Mouse (Mus musculus) intestine, embryonic 15.5 days (tissue): ENCODE measurements around the gene Gm28539. TPM values are rescaled to one million over a fixed set of nuclear protein-coding genes. Genes with fewer than 3 reads are reported as not detected.
"Not testable (repeated sequence)": the region's sequence is repeated elsewhere in the genome, so short reads cannot be mapped to it uniquely, and the experiment has no call there.

Experiments used
- ATAC-seq: fragments of 200-750 bp; cut with Nextera tagmentation; 2 replicates; pipeline ENCODE4 v1.8.0; 2017; ENCODE audit warnings: moderate TSS enrichment, moderate library complexity
- H3K27ac ChIP-seq: fragments of 300-500 bp; sonication (generic); 2 replicates; pipeline ENCODE4 v1.5.1; 2015; ENCODE audit warnings: mild to moderate bottlenecking, inconsistent platforms
- H3K27me3 ChIP-seq: fragments of 300-500 bp; sonication (generic); replicated peaks from 2 replicates; pipeline ENCODE4 v1.6.1; 2015; ENCODE audit warnings: inconsistent platforms
- H3K36me3 ChIP-seq: fragments of 300-500 bp; sonication (generic); 2 replicates; pipeline ENCODE4 v1.6.1; 2015; ENCODE audit warnings: inconsistent platforms
- H3K4me1 ChIP-seq: fragments of 300-500 bp; sonication (generic); replicated peaks from 2 replicates; pipeline ENCODE4 v1.6.1; 2015; ENCODE audit warnings: inconsistent platforms
- H3K4me2 ChIP-seq: fragments of 300-500 bp; sonication (generic); replicated peaks from 2 replicates; pipeline ENCODE4 v1.6.1; 2015; ENCODE audit warnings: mild to moderate bottlenecking, inconsistent platforms
- H3K4me3 ChIP-seq: fragments of 300-500 bp; sonication (generic); replicated peaks from 2 replicates; pipeline ENCODE4 v1.5.1; 2015; ENCODE audit warnings: inconsistent platforms
- H3K9ac ChIP-seq: fragments of 300-500 bp; sonication (generic); 2 replicates; pipeline ENCODE4 v1.6.1; 2015; ENCODE audit warnings: inconsistent platforms
- H3K9me3 ChIP-seq: fragments of 300-500 bp; sonication (generic); 2 replicates; pipeline ENCODE4 v1.6.1; 2016; ENCODE audit warnings: inconsistent platforms
- WGBS: fragments of 180-500 bp; shearing (Covaris S2); methylation state at CpG from one replicate; pipeline ENCODE4 v1.1.7; 2015; 5-methylcytosine and 5-hydroxymethylcytosine counted together
- polyA plus RNA-seq: library from polyadenylated mRNA; unstranded; fragments of >200 nt; fragmentation: Nextera tagmentation; extraction: Ambion mirVana; gene quantifications from 2 replicates; pipeline ENCODE4 v1.2.1, GENCODE M21; 2015

The Gm28539 gene
- polyA plus RNA-seq, 1 experiment from 2014 or later, result not detected

DNA sequence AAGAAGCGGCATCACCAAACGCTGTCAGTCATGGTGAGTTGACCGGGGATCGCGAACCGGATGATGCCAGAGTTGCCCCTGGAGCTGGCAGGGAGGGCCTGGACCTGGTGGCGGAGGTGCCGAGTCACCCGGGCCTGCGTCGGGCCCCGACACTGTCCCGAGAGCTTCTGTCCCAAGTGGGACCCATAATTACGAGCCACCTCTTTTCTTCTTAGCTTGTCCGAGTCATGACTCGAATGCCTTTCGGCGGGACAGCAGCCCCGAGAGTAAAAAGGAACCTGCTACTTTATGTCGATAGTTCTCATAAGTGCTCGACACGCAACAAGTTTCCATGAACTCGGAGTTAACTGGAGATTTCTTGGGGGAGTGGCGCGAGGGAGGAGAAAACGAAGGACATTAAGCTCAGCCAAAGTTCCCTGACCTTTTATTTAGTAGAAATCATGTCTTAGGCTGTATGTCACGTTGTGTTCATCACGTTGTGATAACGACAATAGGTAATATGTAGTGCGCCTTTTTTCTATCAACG lies 23.9 kb upstream of the Gm28539 start:
- Histone ChIP-seq H3K9me3 (no peaks in the 10 kb centered on the region), H3K36me3 (peaks cover 28% of the 10 kb centered on the region), H3K9ac (peak overlapping the region; percentile 76), H3K27ac (peak overlapping the region; percentile 56; the same call in 1 of the 2 replicates), H3K4me3 (peak overlapping the region; percentile 61), H3K4me2 (peak overlapping the region; percentile 58), H3K4me1 (peaks cover 13% of the 10 kb centered on the region; the same call in 1 of the 2 replicates), H3K27me3 (no peaks in the 10 kb centered on the region)
- WGBS, result 2% methylated on average over 31 of the region's 31 CpGs
- peak; percentile 43 for ATAC-seq

DNA sequence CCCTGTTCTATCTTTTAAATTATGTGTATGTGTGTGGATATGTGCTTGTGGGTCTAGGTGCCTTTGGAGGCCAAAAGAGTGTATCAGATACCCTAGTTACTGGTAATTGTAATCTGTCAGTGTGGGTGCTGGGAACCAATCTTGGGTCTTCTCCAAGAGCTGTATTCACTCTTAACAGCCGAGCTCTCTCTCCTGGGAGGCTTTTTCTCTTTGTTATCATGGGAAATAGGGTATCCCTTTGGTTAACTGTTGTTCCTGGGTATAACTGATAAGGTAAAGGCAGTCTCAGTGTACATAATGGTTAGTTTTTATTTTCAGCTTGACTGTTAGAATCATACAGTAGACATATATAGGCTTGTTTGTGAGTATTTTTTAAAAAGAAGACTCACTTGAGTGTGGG lies 14.0 kb upstream of the Gm28539 start:
- WGBS, result 93% methylated on average over 1 of the region's 1 CpGs
- ATAC-seq, result no peak

DNA sequence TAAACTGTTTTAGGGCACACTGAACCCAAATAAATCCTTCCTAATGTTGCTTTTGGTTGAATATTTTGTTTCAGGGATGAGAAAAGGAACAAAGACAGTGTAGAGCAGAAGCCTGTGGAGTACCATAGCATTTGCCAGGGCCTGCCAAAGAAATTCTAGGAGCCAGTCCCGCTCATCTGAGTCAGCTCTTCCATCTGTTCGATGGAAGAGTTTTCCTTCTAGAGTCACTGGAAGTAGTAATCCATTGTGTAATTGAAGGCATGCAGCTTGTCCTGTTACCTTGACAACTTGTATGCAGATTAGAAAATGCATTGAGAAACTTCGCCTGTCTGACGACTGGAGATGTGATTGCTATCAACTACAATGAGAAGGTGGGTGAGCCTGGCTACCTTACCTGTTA lies 13.5 kb upstream of the Gm28539 start:
- ATAC-seq, result no peak
- no peaks in the 10 kb centered on the region for H3K9me3 ChIP-seq
- H3K9ac ChIP-seq, result no peak overlapping the region
- H3K4me1 ChIP-seq, result no peaks in the 10 kb centered on the region
- WGBS, result 81% methylated on average over 4 of the region's 4 CpGs
- no peaks in the 10 kb centered on the region for H3K27me3 ChIP-seq
- H3K4me2 ChIP-seq, result no peak overlapping the region
- H3K36me3 ChIP-seq, result peaks cover 63% of the 10 kb centered on the region
- H3K4me3 ChIP-seq, result no peak overlapping the region
- H3K27ac ChIP-seq, result no peak overlapping the region

More for the DNA sequence above, 14.0 kb upstream of the Gm28539 start:
- Histone ChIP-seq H3K27me3 (no peaks in the 10 kb centered on the region), H3K9me3 (no peaks in the 10 kb centered on the region), H3K9ac (no peak overlapping the region), H3K27ac (no peak overlapping the region), H3K36me3 (peaks cover 60% of the 10 kb centered on the region), H3K4me1 (no peaks in the 10 kb centered on the region), H3K4me2 (no peak overlapping the region), H3K4me3 (no peak overlapping the region)

DNA sequence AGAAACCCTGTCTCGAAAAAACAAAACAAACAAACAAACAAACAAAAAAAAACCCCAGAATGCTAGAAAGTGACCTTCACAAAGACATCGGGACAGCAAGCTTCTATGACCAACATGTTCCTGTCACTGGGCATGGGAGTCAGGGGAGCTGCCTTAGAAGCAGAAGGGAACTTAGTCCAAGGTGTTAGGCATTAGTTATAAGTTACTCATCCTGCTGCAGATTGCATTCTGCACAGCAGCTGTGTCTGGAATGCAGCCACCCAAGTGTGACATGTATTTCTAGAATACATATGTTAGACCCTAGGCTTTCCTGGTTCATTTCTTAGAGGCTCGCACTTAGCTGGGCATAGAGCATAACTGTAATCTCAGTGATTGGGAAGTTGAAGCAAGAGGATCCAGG lies 7.8 kb upstream of the Gm28539 start:
- no peaks in the 10 kb centered on the region for H3K9me3 ChIP-seq
- H3K27ac ChIP-seq, result no peak overlapping the region
- no peaks in the 10 kb centered on the region for H3K4me1 ChIP-seq
- WGBS, result 92% methylated on average over 3 of the region's 3 CpGs
- H3K4me3 ChIP-seq, result no peak overlapping the region
- no peak for ATAC-seq
- peaks cover 46% of the 10 kb centered on the region for H3K36me3 ChIP-seq
- no peak overlapping the region for H3K4me2 ChIP-seq
- no peaks in the 10 kb centered on the region for H3K27me3 ChIP-seq
- no peak overlapping the region for H3K9ac ChIP-seq

DNA sequence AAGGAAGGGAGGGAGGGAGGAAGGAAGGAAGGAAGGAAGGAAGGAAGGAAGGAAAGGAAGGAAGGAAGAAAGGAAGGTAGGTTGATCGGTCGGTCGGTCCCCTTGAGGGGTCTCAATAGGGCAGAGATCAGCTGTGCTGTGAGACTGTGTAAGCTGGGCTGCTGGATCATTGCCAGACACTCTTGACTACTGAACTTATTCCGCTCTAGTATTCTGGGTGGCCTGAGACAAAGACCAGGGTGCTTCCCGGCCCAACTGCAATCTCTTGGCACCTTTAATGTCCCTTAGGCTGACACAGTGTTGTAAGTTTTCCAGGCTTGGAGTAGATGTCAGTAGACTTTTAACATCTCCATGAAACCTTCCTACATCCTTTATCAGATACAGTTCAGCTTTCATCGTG lies 7.3 kb upstream of the Gm28539 start:
- no peak for ATAC-seq
- H3K36me3 ChIP-seq, result peaks cover 49% of the 10 kb centered on the region
- H3K4me3 ChIP-seq, result no peak overlapping the region
- no peaks in the 10 kb centered on the region for H3K9me3 ChIP-seq
- H3K9ac ChIP-seq, result no peak overlapping the region
- no peaks in the 10 kb centered on the region for H3K4me1 ChIP-seq
- no peaks in the 10 kb centered on the region for H3K27me3 ChIP-seq
- WGBS, result 89% methylated on average over 6 of the region's 6 CpGs
- no peak overlapping the region for H3K4me2 ChIP-seq
- no peak overlapping the region for H3K27ac ChIP-seq

DNA sequence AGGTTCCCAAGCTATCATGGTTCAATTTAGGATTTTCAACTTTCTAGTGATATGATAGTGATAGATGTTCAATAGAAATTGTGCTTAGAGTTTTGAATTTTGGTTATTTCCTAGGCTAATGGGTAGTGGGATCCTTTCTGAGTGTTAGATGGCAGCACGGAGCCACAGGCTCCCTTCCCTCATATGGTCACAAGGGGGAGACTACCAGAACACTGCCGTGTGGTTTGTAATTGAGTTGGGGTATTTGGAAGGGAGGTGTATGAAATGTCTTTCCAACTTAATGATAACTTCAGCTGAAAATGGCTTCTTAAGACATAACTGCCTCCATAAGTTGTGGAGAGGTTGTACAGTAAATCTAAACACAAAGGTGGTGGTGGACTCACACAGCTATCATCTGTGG lies 2.9 kb upstream of the Gm28539 start:
- no peak overlapping the region for H3K4me2 ChIP-seq
- ATAC-seq, result no peak

DNA sequence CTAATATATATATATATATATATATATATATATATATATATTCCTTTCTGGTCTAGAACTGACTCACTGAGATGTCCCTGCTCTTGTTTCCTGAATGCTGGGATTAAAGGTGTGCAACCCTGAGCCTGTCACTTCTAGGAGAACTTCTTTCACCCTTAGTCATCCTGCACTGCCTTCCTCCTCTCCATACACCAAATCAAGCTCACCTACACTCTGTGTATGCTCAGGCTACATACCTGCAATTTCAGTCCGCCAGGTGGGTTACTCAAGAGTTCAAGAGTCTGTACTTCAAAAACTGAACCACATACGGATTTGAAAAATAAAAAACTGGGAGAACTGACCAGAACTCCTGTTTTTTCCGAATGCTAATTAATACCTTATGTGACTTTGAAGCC lies 314 bp upstream of the Gm28539 start:
- H3K9ac ChIP-seq, result no peak overlapping the region
- 25% methylated on average over 3 of the region's 3 CpGs for WGBS
- peaks cover 9% of the 10 kb centered on the region for H3K36me3 ChIP-seq

More for the DNA sequence above, 2.9 kb upstream of the Gm28539 start:
- WGBS, result 67% methylated on average over 2 of the region's 2 CpGs
- H3K36me3 ChIP-seq, result peaks cover 18% of the 10 kb centered on the region
- H3K27ac ChIP-seq, result no peak overlapping the region
- H3K9me3 ChIP-seq, result no peaks in the 10 kb centered on the region
- H3K27me3 ChIP-seq, result no peaks in the 10 kb centered on the region
- no peak overlapping the region for H3K4me3 ChIP-seq
- H3K9ac ChIP-seq, result no peak overlapping the region
- H3K4me1 ChIP-seq, result no peaks in the 10 kb centered on the region

DNA sequence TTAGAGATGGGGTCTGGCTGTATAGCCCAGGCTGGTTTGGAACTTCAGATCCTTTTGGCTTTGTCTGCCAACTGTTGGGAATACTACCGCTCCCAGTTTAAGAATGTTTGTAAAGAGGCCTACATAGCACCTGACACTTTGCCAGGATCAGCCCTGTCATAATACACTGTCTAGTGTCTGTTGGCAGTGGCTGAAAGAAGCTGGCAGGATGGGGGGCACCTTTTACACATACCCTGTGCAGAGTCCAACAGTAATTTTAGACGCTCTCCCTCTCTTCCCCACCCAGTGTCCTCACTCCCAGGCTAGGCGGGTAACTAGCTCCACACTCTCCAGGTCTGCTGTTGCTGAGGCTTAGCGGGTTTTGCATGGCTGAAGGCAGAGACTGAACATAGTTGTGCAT lies 2.0 kb downstream of the Gm28539 start:
- ATAC-seq, result no peak
- H3K27me3 ChIP-seq, result no peaks in the 10 kb centered on the region
- H3K4me3 ChIP-seq, result no peak overlapping the region
- no peak overlapping the region for H3K4me2 ChIP-seq
- no peaks in the 10 kb centered on the region for H3K9me3 ChIP-seq
- WGBS, result 92% methylated on average over 4 of the region's 4 CpGs
- peaks cover 4% of the 10 kb centered on the region; the same call in 1 of the 2 replicates for H3K36me3 ChIP-seq
- H3K9ac ChIP-seq, result no peak overlapping the region
- H3K4me1 ChIP-seq, result no peaks in the 10 kb centered on the region
- no peak overlapping the region for H3K27ac ChIP-seq

More for the DNA sequence above, 314 bp upstream of the Gm28539 start:
- no peaks in the 10 kb centered on the region for H3K9me3 ChIP-seq
- peak overlapping the region; percentile 92 for H3K4me3 ChIP-seq
- peak overlapping the region; percentile 75 for H3K4me2 ChIP-seq
- no peaks in the 10 kb centered on the region for H3K4me1 ChIP-seq
- H3K27ac ChIP-seq, result peak overlapping the region; percentile 79; the same call in 1 of the 2 replicates
- no peaks in the 10 kb centered on the region for H3K27me3 ChIP-seq
- ATAC-seq, result peak; percentile 63

DNA sequence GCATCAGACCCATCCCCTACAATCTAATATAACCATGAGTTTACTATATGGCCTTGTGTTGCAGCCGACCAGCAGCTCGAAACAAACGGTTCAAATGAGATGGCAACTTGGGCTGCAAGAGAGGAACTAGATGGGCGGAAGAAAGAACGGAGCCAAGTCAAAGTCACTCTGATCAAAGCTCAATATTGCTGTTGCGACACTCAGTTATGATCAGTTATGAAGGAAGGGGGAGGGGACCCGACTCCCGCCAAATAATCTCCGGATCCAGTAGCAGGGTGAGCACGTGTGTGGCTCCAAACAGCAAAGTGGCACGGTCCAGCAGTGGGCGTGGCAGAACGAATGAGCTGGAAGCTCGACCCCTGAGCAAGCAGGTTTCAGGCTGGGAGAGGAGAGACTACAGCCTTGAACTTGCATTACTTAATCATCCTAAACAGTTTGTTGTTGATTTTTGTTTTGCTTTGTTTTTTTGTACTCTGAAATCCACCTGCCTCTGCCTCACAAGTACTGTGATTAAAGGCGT lies 10.0 kb downstream of the Gm28539 start:
- no peak overlapping the region for H3K27ac ChIP-seq
- H3K4me1 ChIP-seq, result no peaks in the 10 kb centered on the region
- ATAC-seq, result no peak
- H3K4me3 ChIP-seq, result no peak overlapping the region
- no peaks in the 10 kb centered on the region for H3K27me3 ChIP-seq
- no peak overlapping the region for H3K9ac ChIP-seq
- 87% methylated on average over 15 of the region's 15 CpGs for WGBS
- no peaks in the 10 kb centered on the region for H3K9me3 ChIP-seq
- H3K4me2 ChIP-seq, result no peak overlapping the region
- H3K36me3 ChIP-seq, result no peaks in the 10 kb centered on the region

DNA sequence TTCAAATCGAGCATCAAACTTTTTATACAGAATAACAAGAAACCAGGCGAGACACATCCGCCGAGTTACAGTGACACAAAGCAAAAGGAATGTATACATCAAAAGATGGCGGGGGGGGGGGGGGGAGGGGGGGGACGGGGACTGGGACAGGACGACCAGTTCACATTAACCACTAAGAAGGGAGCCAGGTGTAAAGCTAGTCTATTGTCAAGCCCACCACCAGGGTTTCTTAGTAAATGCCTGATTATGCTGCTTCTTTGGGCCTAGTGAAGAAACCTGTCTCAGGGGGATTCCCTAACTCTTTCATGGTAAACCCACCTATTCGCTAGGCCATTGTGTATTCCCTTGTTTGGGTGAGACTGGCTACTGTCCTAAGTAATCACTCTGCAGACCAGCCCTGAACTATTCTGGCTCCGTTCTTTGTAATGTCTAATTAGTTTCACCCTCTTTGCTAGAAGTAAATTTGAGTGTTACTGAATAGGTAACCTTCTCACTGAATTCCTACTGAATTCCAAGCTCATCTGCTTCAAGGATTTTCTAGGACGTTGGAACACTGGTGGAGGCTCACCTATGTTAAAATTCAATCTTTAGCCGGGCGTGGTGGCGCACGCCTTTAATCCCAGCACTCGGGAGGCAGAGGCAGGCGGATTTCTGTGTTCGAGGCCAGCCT lies 13.3 kb downstream of the Gm28539 start:
- not testable (repeated sequence) for ATAC-seq, H3K9me3 ChIP-seq, H3K4me2 ChIP-seq, H3K4me1 ChIP-seq, H3K27me3 ChIP-seq, H3K9ac ChIP-seq, H3K36me3 ChIP-seq, H3K4me3 ChIP-seq, H3K27ac ChIP-seq
- WGBS, result 87% methylated on average over 16 of the region's 17 CpGs

DNA sequence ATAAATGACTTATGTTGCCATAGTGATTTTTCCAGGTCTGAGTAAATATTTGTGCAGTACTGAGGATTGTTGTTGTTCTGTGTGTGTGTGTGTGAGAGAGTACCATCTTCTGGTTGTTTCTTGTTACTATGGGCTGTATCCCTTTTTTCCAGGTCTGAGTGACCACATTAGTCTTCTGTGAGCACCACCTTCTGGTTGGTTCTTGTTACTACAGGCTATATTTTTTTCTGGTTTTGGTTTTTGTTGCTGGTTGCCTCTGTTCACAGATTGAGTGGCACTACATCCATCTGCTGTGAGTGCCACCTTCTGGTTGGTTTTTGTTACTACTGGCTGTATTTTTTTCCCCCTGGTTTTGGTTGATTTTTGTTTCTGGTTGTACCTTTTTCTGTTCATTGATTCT lies 22.2 kb downstream of the Gm28539 start:
- H3K36me3 ChIP-seq, result no peaks in the 10 kb centered on the region
- no peak overlapping the region for H3K4me3 ChIP-seq
- no peak for ATAC-seq
- H3K9ac ChIP-seq, result no peak overlapping the region
- no peak overlapping the region for H3K27ac ChIP-seq
- H3K9me3 ChIP-seq, result no peaks in the 10 kb centered on the region
- H3K27me3 ChIP-seq, result no peaks in the 10 kb centered on the region
- no peak overlapping the region for H3K4me2 ChIP-seq
- no peaks in the 10 kb centered on the region for H3K4me1 ChIP-seq

DNA sequence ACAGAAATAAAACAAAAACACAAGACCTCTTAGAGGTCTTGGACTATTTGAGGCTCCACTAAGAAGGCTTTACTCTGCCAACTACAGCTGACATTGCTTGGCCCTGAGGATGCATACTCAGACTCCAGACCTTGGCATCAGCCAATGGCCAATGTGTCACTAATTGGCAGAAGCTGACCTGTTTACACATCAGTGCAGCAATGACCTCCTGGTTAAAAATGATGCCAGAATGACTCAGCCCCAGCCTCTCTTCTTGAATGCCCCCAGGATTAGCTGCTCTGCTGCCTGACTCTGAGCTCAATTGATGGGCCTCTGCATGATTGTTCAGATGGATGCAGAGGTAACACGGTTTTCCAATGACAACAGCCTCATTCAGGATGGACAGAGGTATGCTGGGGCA lies 23.8 kb downstream of the Gm28539 start:
- H3K27ac ChIP-seq, result no peak overlapping the region
- no peak overlapping the region for H3K4me3 ChIP-seq
- H3K9ac ChIP-seq, result no peak overlapping the region
- no peak overlapping the region for H3K4me2 ChIP-seq
- H3K9me3 ChIP-seq, result no peaks in the 10 kb centered on the region
- ATAC-seq, result no peak
- 71% methylated on average over 1 of the region's 1 CpGs for WGBS
- H3K36me3 ChIP-seq, result no peaks in the 10 kb centered on the region
- H3K4me1 ChIP-seq, result no peaks in the 10 kb centered on the region
- no peaks in the 10 kb centered on the region for H3K27me3 ChIP-seq

DNA sequence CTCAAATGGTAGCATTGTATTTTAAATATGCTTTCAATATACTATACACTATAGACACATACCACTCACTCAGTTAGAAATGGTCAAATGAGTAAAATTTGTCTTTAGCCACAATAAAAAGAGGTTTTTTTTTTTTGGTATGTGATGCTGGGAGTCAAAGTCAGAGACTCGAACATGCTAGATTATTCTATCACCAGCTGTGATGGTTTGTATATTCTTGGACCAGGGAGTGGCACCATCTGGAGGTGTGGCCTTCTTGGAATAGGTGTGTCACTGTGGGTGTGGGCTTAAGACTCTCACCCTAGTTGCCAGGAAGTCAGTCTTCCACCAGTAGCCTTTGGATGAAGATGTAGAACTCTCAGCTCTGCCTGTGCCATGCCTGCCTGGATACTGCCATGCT lies 34.1 kb downstream of the Gm28539 start:
- not testable (repeated sequence) for H3K27me3 ChIP-seq, H3K4me3 ChIP-seq, H3K9ac ChIP-seq, H3K4me2 ChIP-seq, ATAC-seq, H3K4me1 ChIP-seq, H3K27ac ChIP-seq, H3K9me3 ChIP-seq
- H3K36me3 ChIP-seq, result peaks cover 23% of the 10 kb centered on the region
- 77% methylated on average over 1 of the region's 1 CpGs for WGBS
